In the genomic region with DNA sequence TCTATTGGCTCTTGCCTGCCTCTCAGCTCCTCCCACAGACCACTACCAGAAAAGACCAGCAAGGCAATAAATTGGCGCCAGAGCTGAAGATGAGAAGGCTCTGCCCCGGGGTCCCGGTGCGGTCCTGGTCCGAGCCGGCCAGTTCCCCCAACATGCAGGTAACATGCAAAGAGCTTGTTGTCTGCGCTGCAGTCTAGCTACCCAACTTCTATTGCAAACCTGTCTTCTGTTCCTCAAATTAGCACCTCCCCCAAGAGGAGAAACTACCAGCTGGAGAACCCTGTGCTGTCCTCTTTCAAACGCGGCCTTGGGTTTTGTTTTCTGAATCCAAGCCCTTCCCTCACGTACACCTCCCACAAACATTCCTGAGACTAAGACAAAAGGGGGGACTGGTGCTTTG, we compare ENCODE assay signal across 8 mouse cellular contexts. TPM values are rescaled to one million over a fixed set of nuclear protein-coding genes. Genes with fewer than 3 reads are reported as not detected.
DNase-seq lines count a peak whose midpoint lies in the region; ATAC-seq lines count a peak whose summit lies in the region.

No protein-coding gene starts in this region.

- peak overlapping the region; percentile 86 for H3K4me2 ChIP-seq in neural tube, embryonic 11.5 days (ENCODE audit: low read depth)
- peak overlapping the region; percentile 80 for H3K4me2 ChIP-seq in hindbrain, embryonic 16.5 days (ENCODE audit: low read length)

- intact Hi-C loops in heart, postnatal 14 days (cut with DNase I), result loop anchor here (10.0 kb wide), 2 partner anchors 88 to 148 kb away; no protein-coding TSS in a partner anchor

- no peaks in the 10 kb centered on the region for H3K9me3 ChIP-seq in heart, embryonic 10.5 days
- H3K9me3 ChIP-seq in neural tube, embryonic 11.5 days (ENCODE audit: control insufficient read depth, low read length), result no peaks in the 10 kb centered on the region
- H3K9me3 ChIP-seq in hindbrain, embryonic 16.5 days (ENCODE audit: control insufficient read depth, low read length), result no peaks in the 10 kb centered on the region

- H3K9ac ChIP-seq in neural tube, embryonic 11.5 days (ENCODE audit: low read length), result peak overlapping the region; percentile 91
- H3K9ac ChIP-seq in hindbrain, embryonic 16.5 days (ENCODE audit: low read depth, low read length), result peak overlapping the region; percentile 83; the same call in 1 of the 2 replicates

- no peak overlapping the region for H3K27ac ChIP-seq in heart, embryonic 10.5 days
- H3K27ac ChIP-seq in neural tube, embryonic 11.5 days (ENCODE audit: low read depth, low read length), result no peak overlapping the region
- H3K27ac ChIP-seq in hindbrain, embryonic 16.5 days (ENCODE audit: low read depth, low read length), result no peak overlapping the region

- DNase-seq in heart, embryonic 10.5 days (ENCODE audit: low spot score), result no peak
- DNase-seq in heart, postnatal 14 days, result no peak
- no peak for DNase-seq in neural tube, embryonic 11.5 days (ENCODE audit: low spot score)
- no peak for DNase-seq in neural tube, embryonic 10.5 days (ENCODE audit: extremely low spot score, low spot score)
- DNase-seq in thymus, postnatal 14 days, result peak; percentile 63
- no peak for DNase-seq in adrenal gland, adult (ENCODE audit: inconsistent age in 2 of 2, low spot score in 1 of 2)
- no peak for DNase-seq in urinary bladder, postnatal 4 days (ENCODE audit: low spot score in 2 of 2)

- ATAC-seq in neural tube, embryonic 11.5 days (ENCODE audit: insufficient read depth, low FRiP score, low TSS enrichment), result no peak
- no peak for ATAC-seq in hindbrain, embryonic 16.5 days

- H3K36me3 ChIP-seq in heart, embryonic 10.5 days, result no peaks in the 10 kb centered on the region
- H3K36me3 ChIP-seq in neural tube, embryonic 11.5 days (ENCODE audit: control insufficient read depth, insufficient read depth, low read length), result no peaks in the 10 kb centered on the region
- no peaks in the 10 kb centered on the region for H3K36me3 ChIP-seq in hindbrain, embryonic 16.5 days (ENCODE audit: control insufficient read depth, insufficient read depth, low read length)

- peaks cover 10% of the 10 kb centered on the region for H3K4me1 ChIP-seq in heart, embryonic 10.5 days
- peaks cover 9% of the 10 kb centered on the region; the same call in 1 of the 2 replicates for H3K4me1 ChIP-seq in neural tube, embryonic 11.5 days (ENCODE audit: control insufficient read depth, insufficient read depth, low read length)
- peaks cover 15% of the 10 kb centered on the region for H3K4me1 ChIP-seq in hindbrain, embryonic 16.5 days (ENCODE audit: control insufficient read depth, insufficient read depth, low read depth, low read length)

- 67% methylated on average over 10 of the region's 10 CpGs for WGBS in heart, embryonic 10.5 days
- whole genome bisulfite sequencing in neural tube, embryonic 11.5 days, result 71% methylated on average over 10 of the region's 10 CpGs
- 58% methylated on average over 10 of the region's 10 CpGs for WGBS in hindbrain, embryonic 16.5 days

- 0 out of 2 replicates have a peak overlapping the region, but pooled peaks have one; percentile 3 for H3K4me3 ChIP-seq in heart, embryonic 10.5 days
- peak overlapping the region; percentile 66 for H3K4me3 ChIP-seq in neural tube, embryonic 11.5 days (ENCODE audit: low read depth, low read length)
- H3K4me3 ChIP-seq in hindbrain, embryonic 16.5 days (ENCODE audit: low read length), result peak overlapping the region; percentile 71

- H3K27me3 ChIP-seq in heart, embryonic 10.5 days (ENCODE audit: insufficient read depth, poor library complexity, severe bottlenecking), result peaks cover 19% of the 10 kb centered on the region
- H3K27me3 ChIP-seq in neural tube, embryonic 11.5 days (ENCODE audit: control insufficient read depth, insufficient read depth, low read length), result no peaks in the 10 kb centered on the region
- no peaks in the 10 kb centered on the region for H3K27me3 ChIP-seq in hindbrain, embryonic 16.5 days (replicated peaks; ENCODE audit: control insufficient read depth, insufficient read depth, low read length)

RNA-seq across cellular contexts. Expression of gene St8sia1, which starts 1.8 kb away (rescaled TPM):
- 3.1 and 3.4 TPM in 2 replicates for polyA plus RNA-seq in heart, embryonic 10.5 days (2016; fragmentation: Nextera tagmentation; extraction: Ambion mirVana)
- total RNA-seq in heart, postnatal 14 days (2021), result 1 to 10 TPM in 1 of 2 experiments, under 1 TPM in 1; 0.38 to 1.7 TPM
- 9.0 and 10.6 TPM in 2 replicates for polyA plus RNA-seq in neural tube, embryonic 11.5 days (2014; fragmentation: Nextera tagmentation; extraction: Ambion mirVana)
- 6.0 and 6.5 TPM in 2 replicates for polyA plus RNA-seq in hindbrain, embryonic 16.5 days (2015; fragmentation: Nextera tagmentation; extraction: Ambion mirVana)

Comparison
In these comparisons a context has a peak if more than half of its experiments do, and no peak if none do; other contexts are left out.
1. H3K4me3 ChIP-seq: peak in every context shown above with its lines; median percentile 71 in hindbrain, embryonic 16.5 days; 66 in neural tube, embryonic 11.5 days; 3 in heart, embryonic 10.5 days.